Mouse (Mus musculus): ENCODE data around the gene Ndufb5.
A peak's percentile ranks its signal among the peaks of the same experiment; 100 is the strongest.
"Not testable (repeated sequence)": the region's sequence is repeated elsewhere in the genome, so short reads cannot be mapped to it uniquely, and the experiment has no call there.

The Ndufb5 gene

DNA sequence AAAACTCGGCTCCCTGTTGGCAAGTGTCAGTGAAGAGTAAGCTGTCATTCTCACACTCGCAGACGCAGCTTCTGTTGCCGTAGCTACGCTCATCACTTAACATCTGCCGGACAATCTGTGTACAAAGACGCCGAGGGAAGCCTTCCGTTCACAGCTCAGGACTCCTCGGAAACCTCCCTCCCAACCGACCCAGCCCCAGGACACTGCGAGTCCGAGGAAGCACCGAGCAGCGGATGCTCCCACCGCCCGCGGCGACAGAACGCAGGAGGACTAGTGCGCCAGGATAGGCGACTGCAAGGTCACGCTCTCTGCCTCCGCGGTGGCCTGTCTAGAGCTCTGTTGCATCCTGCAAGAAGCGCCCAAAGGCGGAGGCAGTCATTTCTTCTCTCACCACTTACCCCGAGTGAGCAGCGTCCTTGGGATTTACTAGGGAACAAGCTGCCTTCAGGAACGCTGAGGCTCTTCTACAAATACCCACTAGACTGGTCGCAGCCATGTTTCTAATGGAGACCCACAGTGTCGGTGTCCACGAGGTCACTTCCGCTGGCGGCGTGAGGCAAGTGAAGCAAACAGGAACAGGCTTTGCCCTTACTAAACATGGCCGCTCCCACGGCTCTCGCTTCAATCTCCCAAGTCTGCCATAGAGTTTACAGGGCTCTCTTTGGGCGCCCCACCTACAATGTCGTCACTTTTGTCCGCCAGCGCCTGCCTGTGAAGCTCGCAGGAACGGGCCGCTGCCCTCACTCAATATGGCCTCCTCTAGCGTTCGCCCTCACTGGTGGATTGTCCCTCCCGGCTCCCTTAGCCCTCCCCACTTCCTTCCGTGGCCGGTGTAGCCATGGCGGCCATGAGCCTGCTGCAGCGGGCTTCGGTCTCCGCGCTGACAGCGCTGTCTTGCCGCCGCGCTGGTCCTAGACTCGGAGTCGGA lies at the start of gene Ndufb5:
TSS of gene Ndufb5 (plus strand) at position 747 of the 928 bp plus-strand sequence.
- peak; percentile 99 for DNase-seq (ENCODE audit: low read depth)

DNA sequence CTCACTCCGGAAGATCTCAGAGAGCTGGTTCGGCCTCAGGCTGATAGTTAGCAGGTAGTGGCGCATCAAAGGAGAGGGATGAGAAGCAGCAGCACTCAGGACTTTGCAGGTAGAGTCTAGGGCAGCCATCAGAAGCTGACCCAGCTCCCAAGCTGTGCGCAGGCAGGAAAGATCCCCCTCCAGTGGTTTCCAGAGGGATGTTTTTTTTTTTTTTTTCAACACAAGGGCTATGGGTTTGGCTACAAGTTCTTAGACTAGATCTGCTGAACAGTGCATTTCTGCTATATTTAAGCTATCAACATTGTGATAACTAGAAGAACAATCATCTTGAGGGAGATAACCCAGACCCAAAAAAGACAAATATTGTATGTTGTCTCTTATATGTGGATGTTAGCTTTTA lies 49.6 kb upstream of the Ndufb5 start:
- no peak for DNase-seq (ENCODE audit: low read depth)

- DNase-seq (ENCODE audit: low read depth), result no peak
Measured at GRCm38 (mm10) chr3:32689567-32689999, 47.2 kb upstream of the Ndufb5 start.

DNA sequence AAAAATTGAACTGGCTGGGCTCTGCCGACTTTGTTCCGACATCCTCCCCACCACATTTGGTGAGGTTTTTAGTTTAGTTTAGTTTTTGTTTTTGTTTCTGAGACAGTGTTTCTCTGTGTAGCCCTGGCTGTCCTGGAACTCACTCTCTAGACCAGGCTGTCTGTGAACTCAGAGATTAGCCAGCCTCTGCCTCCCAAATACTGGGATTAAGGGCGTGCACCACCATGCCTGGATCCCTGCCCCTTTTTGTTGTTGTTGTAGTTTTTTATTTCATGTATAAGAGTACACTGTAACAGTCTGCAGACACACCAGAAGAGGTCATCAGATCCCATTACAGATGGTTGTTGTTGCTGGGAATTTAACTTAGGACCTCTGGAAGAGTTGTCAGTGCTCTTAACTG lies 46.8 kb upstream of the Ndufb5 start:
- DNase-seq (ENCODE audit: low read depth), result no peak

- DNase-seq (ENCODE audit: low read depth), result no peak
Measured at GRCm38 (mm10) chr3:32690901-32691300, 45.9 kb upstream of the Ndufb5 start.

DNA sequence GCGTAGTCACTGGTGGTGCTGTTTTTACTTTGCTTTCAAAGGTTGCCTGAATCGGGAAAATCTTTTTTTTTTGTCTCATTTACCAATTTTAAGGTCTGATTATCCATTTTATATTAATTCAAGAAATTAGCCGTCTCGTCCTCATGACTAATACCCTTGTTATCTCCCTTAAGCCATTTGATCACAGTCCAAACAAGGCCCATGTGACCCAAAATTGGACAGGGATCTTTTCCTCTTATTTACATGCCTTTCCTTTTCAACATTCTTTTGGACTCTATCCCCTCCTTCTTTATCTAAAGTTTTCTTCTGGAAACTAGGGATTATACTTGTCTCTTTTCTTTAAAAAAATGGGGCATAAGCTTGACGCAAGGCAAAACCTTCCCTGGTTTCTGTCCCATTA lies 44.9 kb upstream of the Ndufb5 start:
- DNase-seq (ENCODE audit: low read depth), result no peak

DNA sequence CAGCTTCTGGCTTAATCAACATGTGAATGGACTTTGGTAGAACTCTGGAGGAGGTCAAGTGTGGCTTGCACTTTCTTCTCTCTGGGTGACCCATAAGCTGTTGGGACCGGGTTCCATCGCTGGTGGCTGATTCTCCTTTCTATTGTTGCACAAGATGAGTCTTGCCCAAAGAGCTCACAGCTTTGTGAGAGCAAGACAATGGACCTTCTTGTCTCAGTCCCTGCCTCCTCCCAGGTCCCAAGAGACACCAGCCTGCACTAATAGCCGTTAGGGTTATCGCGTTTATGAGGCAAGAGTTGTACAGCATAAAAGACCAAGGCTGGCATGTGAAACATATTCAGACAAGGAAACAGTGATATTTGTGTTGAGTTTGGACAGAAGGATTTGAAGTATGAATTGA lies 42.6 kb upstream of the Ndufb5 start:
- DNase-seq (ENCODE audit: low read depth), result no peak

- DNase-seq (ENCODE audit: low read depth), result no peak
Measured at GRCm38 (mm10) chr3:32694737-32695582, 41.8 kb upstream of the Ndufb5 start.

- DNase-seq (ENCODE audit: low read depth), result no peak
Measured at GRCm38 (mm10) chr3:32695583-32695980, 41.2 kb upstream of the Ndufb5 start.

DNA sequence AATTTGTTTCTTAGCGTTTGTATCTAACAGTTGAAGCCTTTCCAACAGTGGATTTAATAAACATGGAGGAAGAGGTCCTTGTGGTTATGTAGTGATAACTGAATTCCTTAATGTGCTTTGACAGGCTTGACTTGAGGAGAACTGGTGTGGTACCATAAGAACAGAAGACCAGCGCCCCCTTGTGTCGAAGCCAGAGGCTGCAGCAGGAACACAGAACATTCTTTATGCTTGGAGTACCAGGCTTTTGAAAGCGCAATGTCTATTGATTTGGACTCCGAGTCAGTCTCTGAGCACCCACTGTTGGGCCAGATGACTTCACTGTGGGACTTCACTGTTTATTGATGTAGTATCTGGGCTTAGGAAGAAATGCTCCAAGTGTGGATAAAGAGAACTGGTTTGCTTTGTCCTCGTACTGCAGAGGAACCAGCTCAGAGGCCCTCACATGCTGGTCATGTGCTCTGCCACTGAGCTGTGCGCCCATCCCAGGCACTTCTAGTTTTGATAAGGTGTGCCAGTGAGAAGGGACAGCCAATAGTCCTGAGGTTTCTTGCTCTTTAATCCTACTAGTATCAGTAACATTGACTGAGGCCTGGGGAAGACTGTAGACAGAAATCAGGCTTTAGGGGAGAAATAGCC lies 38.4 kb upstream of the Ndufb5 start:
- peak; percentile 87 for DNase-seq (ENCODE audit: low read depth)

- DNase-seq (ENCODE audit: low read depth), result not testable (repeated sequence)
Measured at GRCm38 (mm10) chr3:32704021-32704420, 32.8 kb upstream of the Ndufb5 start.

DNA sequence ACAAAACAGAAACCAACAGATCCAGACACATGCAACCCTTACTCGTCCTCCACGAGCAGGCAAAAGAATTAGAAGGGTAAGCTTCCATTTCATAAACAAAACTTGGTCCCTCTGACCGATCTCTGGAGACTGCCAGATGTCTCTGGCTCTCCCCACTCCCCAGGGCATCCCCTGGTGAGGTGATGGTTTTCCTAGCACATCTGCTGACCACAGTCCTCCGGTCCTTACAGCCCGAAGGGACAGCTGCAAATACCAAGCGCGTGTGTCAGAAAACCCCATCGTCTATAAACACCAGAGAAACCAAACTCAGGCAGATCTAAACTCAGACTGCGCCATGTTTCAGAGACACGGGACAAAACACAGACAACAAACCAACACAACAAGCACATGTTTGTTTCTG lies 32.2 kb upstream of the Ndufb5 start:
- not testable (repeated sequence) for DNase-seq (ENCODE audit: low read depth)

DNA sequence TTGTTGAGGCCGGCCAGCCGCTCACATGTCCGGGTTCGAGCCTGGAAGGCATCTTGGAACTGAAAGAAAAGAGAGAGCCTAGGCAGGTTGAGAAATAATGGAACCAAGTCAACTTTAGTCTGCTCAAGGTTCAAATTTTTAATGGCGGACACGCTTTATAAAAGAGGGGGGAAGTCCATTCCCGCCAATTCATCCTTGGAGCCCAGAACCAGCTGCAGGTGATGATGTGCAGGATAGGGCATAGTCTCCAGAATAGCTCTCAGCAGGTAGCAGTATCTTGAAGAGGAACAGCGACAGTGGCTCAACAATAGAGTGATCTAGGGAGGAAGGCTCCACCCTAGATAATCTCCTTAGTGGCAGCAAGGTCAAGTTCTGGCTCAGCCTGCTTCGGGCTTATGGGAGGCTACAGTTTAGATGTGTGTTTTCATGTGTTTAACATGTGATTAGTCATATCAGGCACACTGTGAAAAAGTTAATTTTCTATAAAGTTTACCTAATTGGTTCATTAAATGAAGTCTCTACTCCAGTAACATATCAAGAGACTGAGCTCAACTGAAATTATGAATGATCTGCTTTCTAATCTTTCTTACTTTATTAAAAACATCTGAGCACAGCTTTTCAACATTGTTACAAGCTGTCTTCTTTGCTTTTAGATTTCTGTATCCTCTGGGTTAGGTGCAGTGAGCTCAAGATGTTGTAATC lies 31.0 kb upstream of the Ndufb5 start, which contains the start of gene Actl6a:
TSS of gene Actl6a (plus strand) at position 652 of the 702 bp plus-strand sequence.
- not testable (repeated sequence) for DNase-seq (ENCODE audit: low read depth)

DNA sequence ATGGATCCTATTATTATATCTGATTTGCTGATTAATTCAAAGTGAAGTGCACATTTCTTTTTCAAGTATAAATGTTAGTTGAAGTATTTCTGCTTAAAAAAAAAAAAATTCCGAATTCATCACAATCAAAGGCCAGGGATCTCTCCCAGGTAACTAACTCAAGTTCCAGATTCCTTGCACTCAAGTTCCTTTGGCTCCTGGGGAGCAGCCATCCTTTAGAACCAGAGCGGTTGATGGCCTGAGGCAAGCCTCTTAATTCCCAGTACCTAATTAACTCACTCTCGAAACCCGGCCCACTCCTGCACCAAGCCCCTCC lies 28.8 kb upstream of the Ndufb5 start:
- DNase-seq (ENCODE audit: low read depth), result no peak

DNA sequence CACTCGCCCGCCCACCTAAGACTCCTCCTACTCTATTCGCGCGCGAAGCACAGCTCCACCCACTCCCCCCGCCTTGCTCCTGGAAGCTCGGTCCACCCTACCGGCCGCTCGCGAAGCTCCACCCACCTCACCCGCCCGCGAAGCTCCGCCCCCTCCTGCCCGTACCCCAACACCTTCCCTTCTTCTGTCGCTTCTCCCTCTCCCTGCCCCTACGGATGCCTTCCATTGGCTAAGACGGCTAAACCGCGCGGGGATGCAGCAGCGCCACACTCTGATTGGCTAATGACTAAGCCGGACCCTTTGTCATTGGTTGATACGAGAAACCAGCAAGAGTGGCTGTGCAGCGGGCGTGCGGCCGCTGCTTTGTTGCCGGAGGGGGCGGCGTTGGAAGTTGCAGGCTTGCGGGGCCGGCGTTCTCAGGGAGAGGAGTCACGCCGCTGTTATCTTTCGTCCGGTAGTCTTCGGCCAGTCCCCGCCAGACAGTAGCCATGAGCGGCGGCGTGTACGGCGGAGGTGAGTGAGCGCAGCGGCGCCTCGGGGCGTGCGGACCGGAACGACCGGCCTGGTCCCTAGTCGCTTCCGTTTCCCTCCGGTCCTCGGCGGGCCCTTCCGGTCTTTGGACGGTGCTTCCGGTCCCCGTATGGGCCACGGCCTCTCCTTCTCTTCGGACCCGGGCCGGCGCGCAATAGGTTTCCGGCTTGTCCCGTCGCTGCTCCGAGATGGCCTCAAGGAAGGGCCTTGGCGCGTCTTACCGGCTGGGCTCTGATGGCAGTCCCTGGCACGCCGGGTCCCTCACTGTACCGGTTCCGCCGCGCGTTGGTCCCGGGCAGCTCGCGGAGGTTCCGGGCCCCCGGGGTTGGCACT lies 28.2 kb upstream of the Ndufb5 start:
- peak; percentile 99 for DNase-seq (ENCODE audit: low read depth)

DNA sequence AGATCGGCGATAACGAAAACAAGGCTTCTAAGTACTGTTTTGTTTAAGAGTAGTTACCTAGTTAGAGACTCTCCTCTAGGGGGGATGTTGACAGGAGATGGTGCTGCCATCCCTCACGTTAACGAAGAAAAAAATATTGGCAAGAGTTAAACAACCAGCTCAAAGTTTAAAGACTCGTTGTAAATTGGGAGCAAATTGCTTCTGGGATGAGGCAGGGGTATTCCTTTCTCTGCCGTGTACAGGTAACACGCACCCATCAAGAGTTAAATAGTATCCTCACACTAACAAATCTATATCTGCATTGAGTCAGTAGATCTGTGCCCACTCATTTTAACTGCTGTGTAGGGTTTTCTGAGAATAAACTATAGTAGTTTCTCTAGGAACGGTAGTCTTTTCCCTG lies 27.4 kb upstream of the Ndufb5 start:
- DNase-seq (ENCODE audit: low read depth), result no peak

GRCm38 (mm10) chr3:32713711-32714110 lies 23.1 kb upstream of the Ndufb5 start:
- no peak for DNase-seq (ENCODE audit: low read depth)

DNA sequence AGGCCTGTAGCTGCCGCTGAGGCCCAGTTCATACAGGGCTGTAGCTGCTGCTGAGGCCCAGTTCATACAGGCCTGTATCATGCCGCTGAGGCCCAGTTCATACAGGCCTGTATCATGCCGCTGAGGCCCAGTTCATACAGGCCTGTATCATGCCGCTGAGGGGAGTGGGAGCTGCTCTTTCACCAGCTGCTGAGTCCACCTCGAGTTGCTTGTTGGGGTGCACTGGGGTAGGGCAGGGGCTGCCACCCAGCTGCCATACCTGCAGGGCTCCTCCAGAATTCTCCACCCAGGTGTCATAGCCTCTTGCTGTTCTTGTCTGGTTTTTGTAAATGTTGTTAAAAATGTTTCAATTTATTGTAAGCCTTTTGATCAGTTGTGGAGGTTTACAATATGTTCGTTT lies 19.4 kb upstream of the Ndufb5 start:
- DNase-seq (ENCODE audit: low read depth), result not testable (repeated sequence)

- no peak for DNase-seq (ENCODE audit: low read depth)
Measured at GRCm38 (mm10) chr3:32718271-32718670, 18.5 kb upstream of the Ndufb5 start.

- DNase-seq (ENCODE audit: low read depth), result no peak
Measured at GRCm38 (mm10) chr3:32724191-32724590, 12.6 kb upstream of the Ndufb5 start.

GRCm38 (mm10) chr3:32725951-32726350 lies 10.8 kb upstream of the Ndufb5 start:
- no peak for DNase-seq (ENCODE audit: low read depth)
